Mouse (Mus musculus) myocyte (in vitro differentiated cells): Measurements from ENCODE around the gene Rabgap1l. TPM values are rescaled to one million over a fixed set of nuclear protein-coding genes. Genes with fewer than 3 reads are reported as not detected.
A peak's percentile ranks its signal among the peaks of the same experiment; 100 is the strongest.

ENCODE experiments used
- H3K27me3 ChIP-seq: one replicate; pipeline ENCODE4 v1.6.1; 2011; ENCODE audit not compliant: control insufficient read depth, insufficient read depth, insufficient read length
- H3K36me3 ChIP-seq: one replicate; pipeline ENCODE4 v1.6.1; 2011; ENCODE audit not compliant: control insufficient read depth, insufficient read depth
- H3K4me2 ChIP-seq: one replicate; pipeline ENCODE4 v1.6.1; 2011; ENCODE audit warnings: low read depth, control low read depth
- H3K4me3 ChIP-seq: one replicate; pipeline ENCODE4 v1.5.1; 2011; ENCODE audit warnings: mild to moderate bottlenecking, control low read depth, moderate library complexity
- H3K79me2 ChIP-seq: one replicate; pipeline ENCODE4 v1.6.1; 2011; ENCODE audit not compliant: control insufficient read depth, insufficient read depth
- H3ac ChIP-seq: one replicate; pipeline ENCODE4 v1.6.1; 2011; ENCODE audit not compliant: control insufficient read depth, insufficient read length
- CEBPB ChIP-seq: IDR thresholded peaks from 2 replicates; pipeline ENCODE4 v1.6.1; 2011; ENCODE audit warnings: mild to moderate bottlenecking, moderate library complexity; ENCODE audit not compliant: poor library complexity, insufficient read depth, severe bottlenecking
- E2F4 ChIP-seq: IDR thresholded peaks from one replicate; pipeline ENCODE4 v1.6.1; 2011; ENCODE audit warnings: mild to moderate bottlenecking, control low read depth, moderate library complexity; ENCODE audit not compliant: insufficient read depth
- MAX ChIP-seq: IDR thresholded peaks from one replicate; pipeline ENCODE4 v1.6.1; 2011; ENCODE audit warnings: low read depth, mild to moderate bottlenecking, control low read depth
- MYOD1 ChIP-seq, 3 experiments: IDR thresholded peaks; one replicate each; pipeline ENCODE4 v1.6.1; 2011; ENCODE audit warnings: control low read depth in 2 of 3, low read depth in 2 of 3, mild to moderate bottlenecking in 2 of 3, moderate library complexity in 1 of 3; ENCODE audit not compliant: insufficient read length in 2 of 3, control insufficient read depth in 1 of 3
- MYOG ChIP-seq, 3 experiments: IDR thresholded peaks; one replicate each; pipeline ENCODE4 v1.6.1; 2011; ENCODE audit warnings: control low read depth in 2 of 3, low read depth in 2 of 3, mild to moderate bottlenecking in 2 of 3; ENCODE audit not compliant: insufficient read length in 2 of 3, control insufficient read depth in 1 of 3, insufficient read depth in 1 of 3
- POLR2A ChIP-seq: IDR thresholded peaks from one replicate; pipeline ENCODE4 v1.6.1; 2011; ENCODE audit warnings: low read depth, mild to moderate bottlenecking, control low read depth, moderate library complexity; ENCODE audit not compliant: insufficient read length
- POLR2AphosphoS2 ChIP-seq: IDR thresholded peaks from one replicate; pipeline ENCODE4 v1.6.1; 2011; ENCODE audit warnings: low read depth, control low read depth; ENCODE audit not compliant: insufficient read length
- REST ChIP-seq: IDR thresholded peaks from one replicate; pipeline ENCODE4 v1.6.1; 2011; ENCODE audit warnings: mild to moderate bottlenecking, control low read depth, moderate library complexity; ENCODE audit not compliant: insufficient read depth, insufficient read length
- SRF ChIP-seq: IDR thresholded peaks from one replicate; pipeline ENCODE4 v1.6.1; 2011; ENCODE audit warnings: low read depth; ENCODE audit not compliant: control insufficient read depth, insufficient read length
- TCF12 ChIP-seq: IDR thresholded peaks from one replicate; pipeline ENCODE4 v1.6.1; 2011; ENCODE audit warnings: mild to moderate bottlenecking, control low read depth; ENCODE audit not compliant: poor library complexity, insufficient read depth, severe bottlenecking
- TCF3 ChIP-seq: IDR thresholded peaks from one replicate; pipeline ENCODE4 v1.6.1; 2011; ENCODE audit warnings: low read depth, control low read depth; ENCODE audit not compliant: insufficient read length
- USF1 ChIP-seq: IDR thresholded peaks from one replicate; pipeline ENCODE4 v1.6.1; 2011; ENCODE audit warnings: low read depth, mild to moderate bottlenecking, control low read depth, moderate library complexity
- polyA plus RNA-seq: library from polyadenylated mRNA; unstranded; fragments of >200 nt; fragmentation: generic; extraction: Trizol; gene quantifications from one replicate; pipeline ENCODE4 v1.2.1, GENCODE M21; 2012; ENCODE audit warnings: missing spikeins

Rabgap1l gene
- polyA plus RNA-seq, 1 experiment, result 6.3 TPM

DNA sequence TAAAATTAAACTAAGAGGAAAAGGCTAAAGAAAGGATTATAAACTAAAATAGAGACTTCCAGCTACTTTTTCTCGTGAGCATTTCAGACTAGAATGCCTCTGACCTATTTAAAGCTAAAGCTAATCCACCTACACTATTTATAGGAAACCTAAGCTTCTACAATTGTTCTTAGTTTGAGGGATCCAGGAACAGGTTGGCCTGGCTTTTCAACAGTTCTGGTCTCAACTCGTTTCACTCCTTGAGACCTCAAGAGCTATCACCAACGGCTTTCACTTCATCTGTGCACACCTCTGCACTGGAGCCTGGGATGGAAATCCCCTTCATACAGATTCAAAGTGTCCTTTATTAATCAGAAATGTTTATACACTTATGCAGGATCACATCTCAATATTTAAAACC, 271.1 kb downstream of the Rabgap1l start:
- Histone ChIP-seq H3K36me3 (no peaks in the 10 kb centered on the region), H3K4me2 (peak overlapping the region; percentile 38), H3K27me3 (no peaks in the 10 kb centered on the region), H3K79me2 (no peaks in the 10 kb centered on the region), H3K4me3 (no peak overlapping the region), H3ac (no peak overlapping the region)
- no peak for TF ChIP-seq CEBPB
- no peak for TF ChIP-seq USF1
- no peak for TF ChIP-seq MYOD1 (IDR thresholded peaks at IDR 0.05; ENCODE audit: control insufficient read depth in 1 of 3, insufficient read length in 2 of 3, low read depth in 2 of 3)
- no peak for TF ChIP-seq TCF12
- TF ChIP-seq TCF3, result no peak
- TF ChIP-seq MAX, result no peak
- TF ChIP-seq E2F4, result no peak
- no peak for TF ChIP-seq SRF
- TF ChIP-seq POLR2AphosphoS2, result no peak
- TF ChIP-seq MYOG (IDR thresholded peaks at IDR 0.05; ENCODE audit: control insufficient read depth in 1 of 3, insufficient read depth in 1 of 3, insufficient read length in 2 of 3, low read depth in 2 of 3), result no peak
- TF ChIP-seq POLR2A, result no peak
- no peak for TF ChIP-seq REST

GRCm38 (mm10) chr1:160520665-160521064, 272.3 kb downstream of the Rabgap1l start:
- Histone ChIP-seq H3K4me3 (no peak overlapping the region), H3K27me3 (no peaks in the 10 kb centered on the region), H3K36me3 (no peaks in the 10 kb centered on the region), H3K4me2 (peak overlapping the region; percentile 52), H3ac (no peak overlapping the region), H3K79me2 (no peaks in the 10 kb centered on the region)
- TF ChIP-seq USF1 (peak; percentile 76), POLR2A (no peak), TCF12 (peak; percentile 9), MYOD1 (IDR thresholded peaks at IDR 0.05; ENCODE audit: control insufficient read depth in 1 of 3, insufficient read length in 2 of 3, low read depth in 2 of 3) (peak; percentile 23 to 75 (median 48)), MYOG (IDR thresholded peaks at IDR 0.05; ENCODE audit: control insufficient read depth in 1 of 3, insufficient read depth in 1 of 3, insufficient read length in 2 of 3, low read depth in 2 of 3) (peak in 2 of 3 experiments; percentile 58 to 79)

DNA sequence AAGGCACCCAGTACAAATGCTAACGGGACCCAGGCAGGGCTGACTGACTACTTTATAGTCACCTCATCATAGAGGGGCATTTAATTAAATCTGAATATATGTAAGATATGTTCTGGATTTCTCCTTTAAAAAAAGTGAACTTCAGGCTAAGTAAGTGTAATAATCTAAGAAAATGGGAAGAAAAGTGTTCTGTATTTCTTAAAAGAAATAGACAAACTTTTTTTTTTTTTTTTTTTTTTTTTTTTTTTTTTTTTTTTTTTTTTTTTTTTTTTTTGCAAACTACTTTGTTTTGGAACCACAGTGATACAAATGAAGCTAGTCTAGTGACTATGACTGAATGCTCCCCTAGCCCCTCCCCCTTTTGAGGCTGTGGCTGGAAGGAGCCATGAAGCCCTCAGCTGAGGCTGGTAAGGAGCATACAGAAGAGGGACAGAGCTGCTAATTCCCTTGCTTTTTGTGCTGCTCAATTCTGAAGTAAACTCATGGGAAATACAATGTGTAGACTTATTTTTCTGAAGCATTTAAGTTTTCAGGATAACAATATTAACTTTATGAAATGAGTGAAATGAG, 273.0 kb downstream of the Rabgap1l start:
- TF ChIP-seq SRF, result no peak
- TF ChIP-seq TCF12, result no peak
- no peak for TF ChIP-seq TCF3
- TF ChIP-seq USF1, result no peak
- no peak for TF ChIP-seq POLR2A
- TF ChIP-seq MYOD1 (IDR thresholded peaks at IDR 0.05; ENCODE audit: control insufficient read depth in 1 of 3, insufficient read length in 2 of 3, low read depth in 2 of 3), result no peak
- TF ChIP-seq MYOG (IDR thresholded peaks at IDR 0.05; ENCODE audit: control insufficient read depth in 1 of 3, insufficient read depth in 1 of 3, insufficient read length in 2 of 3, low read depth in 2 of 3), result no peak
- no peak for TF ChIP-seq MAX
- TF ChIP-seq E2F4, result no peak
- no peak for TF ChIP-seq POLR2AphosphoS2
- TF ChIP-seq CEBPB, result no peak
- TF ChIP-seq REST, result no peak
- Histone ChIP-seq H3K4me2 (peak overlapping the region; percentile 52), H3K36me3 (no peaks in the 10 kb centered on the region), H3K27me3 (no peaks in the 10 kb centered on the region), H3K4me3 (no peak overlapping the region), H3ac (no peak overlapping the region), H3K79me2 (no peaks in the 10 kb centered on the region)

DNA sequence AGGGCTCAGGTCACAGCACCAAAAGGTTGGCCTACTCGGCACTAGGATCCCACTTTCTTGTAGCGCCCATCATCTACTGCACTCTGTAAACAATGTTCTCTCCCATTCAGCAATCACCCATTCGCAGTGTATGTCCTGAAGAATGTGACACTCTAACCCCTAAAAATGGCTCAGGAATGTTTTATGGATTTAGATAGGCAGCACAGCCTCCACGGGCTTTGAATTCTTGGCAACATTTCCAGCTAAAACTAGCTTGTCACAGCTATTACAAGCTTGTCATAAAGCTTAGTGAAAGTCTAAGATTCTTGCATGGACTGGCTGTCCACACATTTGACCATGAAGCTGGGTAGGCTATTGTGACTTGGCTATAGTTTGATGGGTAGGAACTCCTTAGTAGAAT, 274.5 kb downstream of the Rabgap1l start:
- H3K36me3 ChIP-seq, result no peaks in the 10 kb centered on the region
- H3K4me3 ChIP-seq, result no peak overlapping the region
- TF ChIP-seq E2F4, result no peak
- TF ChIP-seq SRF, result no peak
- no peak for TF ChIP-seq POLR2A
- TF ChIP-seq REST, result no peak
- TF ChIP-seq CEBPB, result no peak
- no peak for TF ChIP-seq MYOG (IDR thresholded peaks at IDR 0.05; ENCODE audit: control insufficient read depth in 1 of 3, insufficient read depth in 1 of 3, insufficient read length in 2 of 3, low read depth in 2 of 3)
- TF ChIP-seq USF1, result no peak
- TF ChIP-seq POLR2AphosphoS2, result no peak
- TF ChIP-seq MAX, result no peak
- no peak for TF ChIP-seq TCF3
- TF ChIP-seq MYOD1 (IDR thresholded peaks at IDR 0.05; ENCODE audit: control insufficient read depth in 1 of 3, insufficient read length in 2 of 3, low read depth in 2 of 3), result no peak
- no peak for TF ChIP-seq TCF12
- no peaks in the 10 kb centered on the region for H3K79me2 ChIP-seq
- no peaks in the 10 kb centered on the region for H3K27me3 ChIP-seq
- H3ac ChIP-seq, result no peak overlapping the region
- H3K4me2 ChIP-seq, result no peak overlapping the region

DNA sequence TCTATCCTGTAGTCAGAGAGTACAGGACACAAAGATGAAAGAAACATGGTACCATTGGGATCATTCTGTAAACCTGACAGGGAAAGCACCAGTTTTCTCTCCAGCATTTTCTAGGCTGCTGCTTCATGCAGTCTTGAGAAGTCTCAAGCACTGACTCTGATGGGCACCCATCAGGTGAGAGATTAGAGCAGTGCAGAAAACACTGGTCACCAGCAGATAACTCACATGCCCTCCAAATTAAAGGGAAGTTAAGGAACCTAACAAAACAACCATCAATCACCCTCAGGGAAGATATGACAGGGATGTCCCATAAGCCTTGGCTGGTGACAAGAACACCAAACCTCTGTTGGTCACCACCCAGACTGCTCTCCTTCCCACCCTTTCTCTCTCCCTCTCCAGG, 285.2 kb downstream of the Rabgap1l start:
- H3K27me3 ChIP-seq, result no peaks in the 10 kb centered on the region
- TF ChIP-seq CEBPB (no peak), REST (no peak), MAX (no peak), TCF3 (no peak), POLR2A (no peak), USF1 (no peak), MYOG (IDR thresholded peaks at IDR 0.05; ENCODE audit: control insufficient read depth in 1 of 3, insufficient read depth in 1 of 3, insufficient read length in 2 of 3, low read depth in 2 of 3) (no peak), TCF12 (no peak), SRF (no peak), MYOD1 (IDR thresholded peaks at IDR 0.05; ENCODE audit: control insufficient read depth in 1 of 3, insufficient read length in 2 of 3, low read depth in 2 of 3) (no peak), POLR2AphosphoS2 (no peak), E2F4 (no peak)
- no peak overlapping the region for H3K4me3 ChIP-seq
- H3K36me3 ChIP-seq, result no peaks in the 10 kb centered on the region
- H3K4me2 ChIP-seq, result no peak overlapping the region
- H3K79me2 ChIP-seq, result no peaks in the 10 kb centered on the region
- no peak overlapping the region for H3ac ChIP-seq
